Mouse (Mus musculus): ENCODE data around the gene Tctex1d1.

Gene Tctex1d1

DNA sequence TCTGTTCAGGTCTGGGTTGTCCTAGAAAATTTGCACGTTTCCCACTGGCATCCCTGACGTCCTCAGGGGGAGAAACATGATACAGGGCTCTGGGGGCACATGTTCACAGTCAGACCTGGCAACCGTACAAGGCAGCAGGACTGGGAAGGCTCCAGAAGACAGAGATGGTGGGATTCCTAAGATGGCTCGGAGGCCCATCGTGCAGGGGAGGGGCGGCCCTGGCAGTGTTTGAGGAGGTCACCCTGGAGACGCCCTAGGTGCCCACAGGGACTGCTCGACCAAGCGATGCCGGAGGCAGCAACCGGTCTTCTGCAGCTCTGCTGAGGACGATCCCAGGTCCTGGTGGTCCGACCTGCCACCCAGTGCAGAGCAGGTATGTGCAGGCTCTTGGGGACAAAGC lies at the start of gene Tctex1d1:
Gene Tctex1d1, plus strand, starts transcription at position 167 of the 400 bp plus-strand sequence.
- in situ Hi-C loops (cut with MboI, MseI): no loop called here

- in situ Hi-C loops (cut with MboI, MseI): no loop called here
These were observed 48.9 kb upstream of the Tctex1d1 start for GRCm38 (mm10) chr4:102929491-102929890.

GRCm38 (mm10) chr4:102930679-102931078 lies 47.7 kb upstream of the Tctex1d1 start:
- in situ Hi-C loops (cut with MboI, MseI): no loop called here

DNA sequence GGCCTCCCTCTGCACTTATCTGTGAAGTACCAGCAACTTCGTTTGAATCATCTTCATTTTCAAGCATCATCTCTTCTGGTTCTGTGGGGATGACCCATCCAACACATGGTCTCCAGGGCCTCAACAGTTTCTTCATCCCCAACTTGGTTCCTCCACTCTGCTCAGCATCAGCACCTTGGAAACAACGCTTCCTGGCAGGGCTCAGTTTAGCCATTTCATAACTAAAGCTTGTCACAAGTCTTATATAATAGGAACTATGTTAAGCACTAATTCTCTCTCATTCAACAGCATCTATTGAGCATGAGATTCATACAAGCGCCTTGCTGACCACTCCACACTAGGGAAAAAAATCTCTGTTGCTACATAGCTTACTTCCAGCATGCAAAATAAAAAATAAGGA lies 38.1 kb upstream of the Tctex1d1 start:
- in situ Hi-C loops (cut with MboI, MseI): no loop called here

GRCm38 (mm10) chr4:102940738-102941137 lies 37.7 kb upstream of the Tctex1d1 start:
- in situ Hi-C loops (cut with MboI, MseI): no loop called here

GRCm38 (mm10) chr4:102944325-102944724 lies 34.1 kb upstream of the Tctex1d1 start:
- in situ Hi-C loops (cut with MboI, MseI): no loop called here

DNA sequence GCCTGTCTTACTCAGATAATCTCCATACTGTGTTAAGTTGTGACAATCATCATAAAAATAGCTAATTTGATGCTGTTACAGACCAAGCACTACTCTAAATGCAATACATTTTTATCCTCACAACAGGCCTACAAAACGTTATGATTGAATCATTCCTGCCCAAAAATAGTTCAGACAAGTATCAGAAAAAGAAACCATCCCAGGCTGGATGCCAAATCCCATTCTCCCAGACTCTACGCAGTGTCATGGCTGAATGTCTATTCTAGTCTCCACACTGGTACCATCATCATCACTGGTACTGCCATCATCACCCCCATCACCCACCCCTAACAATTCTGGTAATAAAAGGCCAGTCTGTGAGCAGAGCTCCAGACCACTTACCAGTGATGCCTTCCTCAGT lies 25.9 kb upstream of the Tctex1d1 start:
- in situ Hi-C loops (cut with MboI, MseI): no loop called here

DNA sequence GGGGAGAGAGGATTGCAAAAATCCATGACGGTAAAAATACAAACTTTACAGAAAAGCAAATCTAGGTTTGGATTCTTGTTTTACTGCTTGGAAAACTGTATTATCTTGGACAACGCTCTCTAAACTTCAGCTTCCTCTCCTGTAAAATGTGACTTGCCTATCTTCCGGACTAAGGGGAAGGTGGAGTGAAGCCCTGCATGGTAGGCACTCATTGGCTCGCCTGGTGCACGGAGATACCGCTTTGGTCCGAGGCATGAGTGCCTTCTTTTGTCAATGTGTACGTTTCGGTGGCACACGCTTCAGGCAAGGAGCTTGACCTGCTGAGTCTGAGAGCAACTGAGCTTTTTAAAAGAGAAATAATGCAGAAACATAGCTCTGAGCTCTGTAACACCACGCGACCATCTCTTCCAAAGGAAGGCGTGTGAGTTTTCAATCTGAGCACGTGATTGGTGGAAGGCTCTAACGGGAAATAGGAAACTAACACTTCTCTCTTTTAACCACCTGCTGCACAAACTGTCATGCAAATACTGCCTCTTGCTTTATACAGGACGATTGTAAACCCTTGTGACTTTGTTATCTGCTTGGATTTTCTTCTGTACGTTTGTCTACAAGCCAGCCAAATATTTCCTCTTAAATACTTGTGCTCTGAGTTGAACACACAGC lies 23.0 kb upstream of the Tctex1d1 start:
- in situ Hi-C loops (cut with MboI, MseI): no loop called here

DNA sequence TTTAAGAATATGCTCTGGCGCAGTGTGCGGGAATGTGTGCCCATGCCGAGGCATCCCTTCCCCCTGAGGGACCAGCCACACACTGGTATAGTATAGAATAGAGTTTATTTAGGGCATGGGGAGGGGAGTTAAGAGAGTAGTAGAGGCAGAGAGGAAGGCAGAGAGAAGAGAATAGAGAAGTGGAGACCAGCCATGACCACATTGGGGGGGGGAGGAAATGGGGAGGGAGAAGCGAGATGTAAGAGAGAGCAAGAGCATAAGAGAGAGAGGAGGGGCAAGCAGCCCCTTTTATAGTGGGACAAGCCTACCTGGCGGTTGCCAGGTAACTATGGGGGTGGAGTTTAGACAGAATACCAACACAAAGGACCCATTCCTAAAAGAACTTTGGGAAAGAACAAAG lies 19.0 kb upstream of the Tctex1d1 start:
- in situ Hi-C loops (cut with MboI, MseI): no loop called here

DNA sequence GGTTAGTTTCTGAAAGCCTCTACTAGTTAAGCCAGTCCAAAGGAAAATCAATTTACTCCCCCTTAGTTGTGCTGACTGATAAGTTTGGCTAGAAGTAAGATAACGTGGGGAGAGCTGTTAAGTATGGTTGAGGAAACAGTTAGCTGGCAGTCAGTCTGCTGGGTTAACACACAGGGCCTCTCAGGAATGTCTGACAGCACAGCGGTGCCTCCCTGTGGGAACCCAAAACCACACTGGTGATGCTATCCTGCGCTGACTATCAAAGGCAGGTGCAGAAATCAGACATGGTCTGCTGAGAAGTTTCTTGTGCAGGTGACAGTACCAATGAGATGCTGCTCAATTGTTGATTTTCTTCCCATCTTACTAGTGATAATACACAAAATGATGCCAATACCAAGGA lies 14.2 kb upstream of the Tctex1d1 start:
- in situ Hi-C loops (cut with MboI, MseI): no loop called here

GRCm38 (mm10) chr4:102967811-102968210 lies 10.6 kb upstream of the Tctex1d1 start:
- in situ Hi-C loops (cut with MboI, MseI): no loop called here

DNA sequence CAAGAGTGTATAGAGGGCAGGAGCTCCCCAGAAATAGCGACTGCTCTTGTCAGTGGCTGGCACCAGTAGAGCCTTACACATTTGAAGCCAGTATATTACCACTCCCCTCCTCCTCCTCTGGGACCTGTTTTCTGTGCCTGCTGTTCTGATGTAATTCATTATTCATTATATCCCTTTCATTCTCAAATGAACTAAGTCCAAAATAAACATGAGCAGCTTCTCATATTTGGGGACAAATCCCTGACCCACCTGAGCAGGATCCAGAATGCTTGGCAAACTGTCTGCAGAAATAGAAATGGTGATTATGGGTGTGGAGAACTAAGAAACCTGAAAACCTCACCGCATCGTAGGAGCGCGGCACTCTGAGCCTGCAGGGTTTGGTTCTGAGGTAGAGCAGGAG lies 8.8 kb upstream of the Tctex1d1 start:
- in situ Hi-C loops (cut with MboI, MseI): no loop called here

- in situ Hi-C loops (cut with MboI, MseI): no loop called here
These were observed 7.2 kb upstream of the Tctex1d1 start for GRCm38 (mm10) chr4:102971159-102971558.

DNA sequence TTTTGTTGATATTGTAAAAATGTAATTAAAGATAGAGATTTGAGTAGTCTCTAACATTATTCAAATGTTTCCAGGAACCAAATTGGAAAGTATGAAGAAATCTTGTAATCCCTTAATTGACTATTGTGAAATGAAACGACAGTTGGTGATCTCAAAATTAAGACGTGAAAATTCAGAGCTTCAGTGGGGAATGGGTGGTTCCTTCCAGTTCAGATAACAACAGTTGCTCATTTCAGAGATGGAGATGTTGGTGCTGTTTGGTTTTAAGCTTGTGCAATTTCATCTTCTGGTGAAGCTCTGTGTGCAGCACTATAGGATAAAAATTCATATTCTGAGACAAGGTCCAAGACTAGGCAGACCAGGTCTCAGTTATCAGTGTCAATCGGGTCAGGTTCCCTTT lies 6.3 kb upstream of the Tctex1d1 start:
- in situ Hi-C loops (cut with MboI, MseI): no loop called here

DNA sequence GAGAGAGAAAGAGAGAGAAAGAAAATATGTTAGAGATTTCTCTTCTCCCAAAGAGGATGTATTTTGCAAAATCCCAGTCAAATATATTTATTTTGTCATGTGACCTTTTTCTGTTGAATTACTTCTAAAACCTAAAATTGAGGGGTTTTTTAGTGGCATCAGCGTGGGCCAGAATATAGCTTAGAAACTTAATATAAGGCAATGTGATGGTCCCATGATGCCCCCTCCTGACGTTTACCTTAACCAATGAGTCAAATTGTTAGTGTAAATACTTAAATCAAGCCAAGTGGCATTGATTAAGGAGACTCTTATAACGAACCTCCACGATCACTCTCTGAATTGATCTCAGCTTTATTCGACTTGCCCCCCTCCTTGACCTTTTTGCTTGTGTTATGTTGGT lies 4.2 kb upstream of the Tctex1d1 start:
- in situ Hi-C loops (cut with MboI, MseI): no loop called here

- in situ Hi-C loops (cut with MboI, MseI): no loop called here
These were observed 1.8 kb upstream of the Tctex1d1 start for GRCm38 (mm10) chr4:102976290-102977275.

- in situ Hi-C loops (cut with MboI, MseI): no loop called here
These were observed 556 bp upstream of the Tctex1d1 start for GRCm38 (mm10) chr4:102977778-102978321.

DNA sequence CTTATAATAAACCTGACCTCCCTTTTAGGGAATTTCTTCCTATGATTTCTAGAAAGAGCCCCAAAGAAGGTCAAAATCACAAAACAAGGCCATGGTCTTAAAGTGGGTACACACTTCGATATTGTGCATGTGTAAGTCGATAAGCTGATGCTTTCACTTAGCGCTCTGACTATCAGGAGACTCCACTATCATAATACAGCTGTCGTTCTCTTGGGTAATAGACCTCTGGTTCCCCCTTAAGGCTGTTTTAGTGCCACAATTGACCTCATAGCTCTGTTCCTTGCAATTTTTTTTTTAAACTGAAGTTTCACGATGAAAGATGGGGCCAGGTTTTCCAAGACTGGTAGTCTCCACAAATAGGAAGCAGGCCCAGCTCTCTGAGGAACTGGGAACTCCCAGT lies 979 bp downstream of the Tctex1d1 start:
- in situ Hi-C loops (cut with MboI, MseI): no loop called here

DNA sequence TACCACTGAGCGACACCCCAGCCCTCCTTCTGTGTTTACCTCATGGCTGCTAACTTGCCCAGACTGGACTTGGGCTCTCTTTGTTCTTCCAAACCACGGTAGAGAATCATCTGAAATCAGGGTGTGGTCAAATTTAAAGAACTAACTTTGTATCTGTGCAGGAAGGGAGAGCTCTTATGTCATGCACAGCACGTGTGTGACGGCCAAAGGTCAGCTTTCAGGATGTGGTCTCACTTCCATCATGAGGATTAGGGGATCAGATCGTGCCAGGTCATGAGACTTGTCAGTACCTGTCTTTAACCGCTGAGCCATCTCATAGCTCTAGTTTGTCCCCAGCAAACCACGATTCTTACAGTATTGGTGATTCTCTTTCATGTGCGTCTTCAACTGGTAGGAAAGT lies 3.3 kb downstream of the Tctex1d1 start:
- in situ Hi-C loops (cut with MboI, MseI): loop anchor here (10.0 kb wide), 1 partner anchor 333 kb away; the partner anchor contains the start of gene Oma1

GRCm38 (mm10) chr4:102986173-102986572 lies 7.8 kb downstream of the Tctex1d1 start:
- in situ Hi-C loops (cut with MboI, MseI): loop anchor here (5.0 to 10.0 kb wide), 2 partner anchors 146 to 329 kb away; partner anchors contain the start of gene Oma1

DNA sequence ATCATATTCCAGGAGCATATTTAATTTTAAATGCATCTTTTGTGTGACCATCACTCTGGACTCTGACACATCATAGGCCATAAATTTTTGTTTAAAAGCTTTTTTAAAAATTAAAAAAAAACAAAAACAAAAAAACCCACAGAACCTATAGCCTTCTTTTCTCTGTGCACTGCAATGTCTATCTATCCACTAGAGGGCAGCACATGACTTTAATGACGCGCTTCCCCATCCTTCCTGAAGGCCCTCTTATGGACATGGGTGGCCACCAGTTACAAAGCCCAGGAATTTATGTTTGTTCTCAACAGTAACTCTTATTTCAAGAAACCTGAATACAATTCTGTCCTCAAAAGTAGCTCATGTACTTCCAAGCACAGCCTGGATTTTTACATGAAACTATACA lies 8.5 kb downstream of the Tctex1d1 start:
- in situ Hi-C loops (cut with MboI, MseI): loop anchor here (5.0 to 10.0 kb wide), 2 partner anchors 145 to 328 kb away; partner anchors contain the start of gene Oma1

GRCm38 (mm10) chr4:102987325-102987724 lies 8.9 kb downstream of the Tctex1d1 start:
- in situ Hi-C loops (cut with MboI, MseI): loop anchor here (5.0 to 10.0 kb wide), 2 partner anchors 145 to 327 kb away; partner anchors contain the start of gene Oma1
